Mouse (Mus musculus): ENCODE results near the gene Cox19.
"Not testable (repeated sequence)": the region's sequence is repeated elsewhere in the genome, so short reads cannot be mapped to it uniquely, and the experiment has no call there.

Cox19 gene

DNA sequence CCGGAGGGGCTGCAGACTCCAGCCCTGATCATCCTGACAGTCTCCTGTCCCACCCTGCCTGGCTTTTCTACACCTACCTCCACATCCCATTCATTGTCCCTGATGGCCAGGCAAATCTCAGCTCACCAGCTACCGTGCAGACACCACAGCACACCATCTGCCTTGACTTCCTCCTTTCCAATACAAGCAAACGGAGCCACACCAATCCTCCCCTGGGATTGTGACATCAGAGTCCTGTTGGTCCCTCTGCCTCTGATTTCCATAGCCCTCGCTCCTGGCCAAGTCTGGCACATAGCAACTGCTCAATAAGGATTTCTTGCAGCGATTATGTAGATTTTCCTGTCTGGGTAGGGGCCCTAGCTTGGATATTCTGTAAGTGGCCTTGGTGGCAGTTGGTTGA is at the start of gene Cox19:
Gene Cox19 (minus strand): TSS at position 285 of the 400 bp plus-strand sequence.
- DNase-seq (ENCODE audit: extremely low spot score, low read depth, low spot score), result no peak

DNA sequence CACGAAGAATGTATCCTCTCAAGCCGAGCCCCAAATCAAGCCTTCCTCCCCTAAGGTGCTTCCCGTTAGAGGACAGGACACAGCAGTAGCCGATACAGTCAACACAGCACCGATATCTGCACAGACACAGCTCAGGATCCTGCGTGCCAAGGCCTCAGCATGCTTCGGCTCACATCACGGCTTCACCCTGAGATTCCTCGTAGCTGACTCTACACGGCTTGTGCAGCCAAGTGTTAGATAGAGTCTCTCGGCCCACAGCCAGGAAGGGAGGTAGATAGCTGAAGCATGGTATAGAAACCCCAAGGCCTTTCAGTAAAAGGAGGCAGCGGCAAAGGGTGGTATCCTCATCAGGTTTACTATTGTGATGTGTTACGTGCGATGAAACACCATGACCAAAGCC is 48.8 kb upstream of the Cox19 start:
- DNase-seq (ENCODE audit: extremely low spot score, low read depth, low spot score), result no peak

GRCm38 (mm10) chr5:139398786-139399185 is 47.6 kb upstream of the Cox19 start:
- DNase-seq (ENCODE audit: extremely low spot score, low read depth, low spot score), result no peak

GRCm38 (mm10) chr5:139397959-139398753 is 46.9 kb upstream of the Cox19 start:
- peak; percentile 57 for DNase-seq (ENCODE audit: extremely low spot score, low read depth, low spot score)

DNA sequence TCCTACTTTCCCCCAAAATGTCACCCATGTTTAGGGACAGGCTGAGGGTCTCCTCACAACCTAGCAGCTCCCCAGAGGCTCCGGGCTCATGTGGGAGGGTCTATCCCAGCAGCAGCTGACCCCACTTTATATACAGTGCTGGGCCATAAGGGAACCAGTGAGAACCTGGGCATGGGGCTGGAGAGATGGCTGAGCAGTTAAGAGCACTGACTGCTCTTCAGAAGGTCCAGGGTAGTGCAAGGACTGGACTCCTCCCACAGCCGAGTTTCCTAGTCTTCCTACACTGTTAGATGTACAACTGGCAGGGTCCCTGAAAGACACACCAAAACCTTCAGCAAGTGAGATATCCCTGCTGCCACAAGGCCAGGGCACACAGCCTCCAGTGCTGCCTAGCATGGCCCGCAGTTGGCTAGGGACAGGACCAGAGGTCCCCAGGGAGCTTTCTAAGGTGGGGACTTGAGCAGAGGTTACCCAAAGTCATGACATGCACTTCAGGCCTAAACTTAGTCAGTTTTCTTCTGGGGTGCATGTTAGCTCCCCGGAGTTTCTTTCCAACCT is 46.2 kb upstream of the Cox19 start:
- DNase-seq (ENCODE audit: extremely low spot score, low read depth, low spot score), result no peak

DNA sequence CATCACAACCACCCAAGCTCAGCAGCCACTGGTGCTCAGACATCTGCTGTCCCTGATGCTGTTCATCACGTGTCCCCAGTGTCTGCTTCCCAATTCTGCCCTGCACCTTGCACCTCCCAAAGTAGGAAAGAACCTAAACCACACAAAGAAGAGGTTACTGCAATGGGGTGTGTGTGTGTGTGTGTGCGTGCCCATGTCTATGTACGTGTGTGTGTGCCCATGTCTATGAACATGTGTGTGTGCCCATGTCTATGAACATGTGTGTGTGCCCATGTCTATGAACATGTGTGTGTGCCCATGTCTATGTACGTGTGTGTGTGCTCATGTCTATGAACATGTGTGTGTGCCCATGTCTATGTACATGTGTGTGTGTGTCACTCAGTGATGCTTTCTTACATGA is 44.3 kb upstream of the Cox19 start:
- DNase-seq (ENCODE audit: extremely low spot score, low read depth, low spot score), result no peak

- DNase-seq (ENCODE audit: extremely low spot score, low read depth, low spot score), result no peak
Measured at GRCm38 (mm10) chr5:139394399-139394798, 43.2 kb upstream of the Cox19 start.

DNA sequence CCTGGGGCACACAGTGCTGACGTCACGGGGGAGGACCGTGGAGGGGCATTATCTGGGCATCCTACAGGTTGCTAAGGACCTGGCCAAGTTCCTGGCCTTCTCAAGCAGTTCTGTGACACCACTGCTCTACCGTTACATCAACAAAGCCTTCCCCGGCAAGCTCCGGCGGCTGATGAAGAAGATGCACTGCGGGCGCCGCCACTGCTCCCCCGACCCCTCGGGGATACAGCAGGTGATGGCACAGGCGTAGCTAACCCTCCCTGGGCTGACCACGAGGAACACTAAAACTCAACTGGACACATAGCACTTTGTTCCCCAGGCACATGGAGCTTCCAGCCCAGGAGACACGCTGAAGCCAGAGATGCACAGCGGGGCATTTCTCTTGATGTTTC is 42.0 kb upstream of the Cox19 start:
- DNase-seq (ENCODE audit: extremely low spot score, low read depth, low spot score), result no peak

DNA sequence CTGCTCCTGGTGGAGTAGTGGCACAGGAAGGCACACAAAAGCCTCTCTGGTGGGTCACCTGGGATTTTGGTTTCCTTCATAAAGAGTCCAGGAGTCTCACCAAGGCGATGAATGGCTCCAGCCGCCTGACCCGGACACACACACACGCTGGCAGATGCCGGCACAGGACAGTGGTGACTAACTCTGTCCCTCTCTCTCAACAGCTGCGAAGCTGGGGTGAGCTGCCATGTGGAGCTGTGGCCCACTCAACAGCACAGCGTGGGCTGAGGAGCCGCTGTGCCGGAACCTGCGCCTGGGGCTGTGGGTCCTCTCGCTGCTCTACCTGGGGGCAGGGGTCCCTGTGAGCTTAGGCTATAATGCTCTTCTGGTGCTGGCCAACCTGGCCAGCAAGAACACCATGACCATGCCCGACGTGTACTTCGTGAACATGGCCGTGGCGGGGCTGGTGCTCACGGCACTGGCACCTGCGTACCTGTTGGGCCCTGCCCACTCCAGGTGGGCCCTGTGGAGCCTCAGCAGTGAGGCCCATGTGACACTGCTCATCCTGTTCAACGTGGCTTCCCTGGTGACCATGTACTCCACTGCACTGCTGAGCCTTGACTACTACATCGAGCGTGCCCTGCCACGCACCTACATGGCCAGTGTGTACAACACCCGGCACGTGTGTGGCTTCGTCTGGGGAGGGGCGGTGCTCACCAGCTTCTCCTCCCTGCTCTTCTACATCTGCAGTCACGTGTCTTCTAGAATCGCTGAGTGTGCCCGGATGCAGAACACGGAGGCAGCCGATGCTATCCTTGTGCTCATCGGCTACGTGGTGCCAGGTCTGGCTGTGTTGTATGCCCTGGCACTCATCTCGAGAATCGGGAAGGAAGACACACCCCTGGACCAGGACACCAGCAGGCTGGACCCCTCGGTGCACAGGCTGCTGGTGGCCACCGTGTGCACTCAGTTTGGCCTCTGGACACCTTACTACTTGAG is 41.3 kb upstream of the Cox19 start:
- DNase-seq (ENCODE audit: extremely low spot score, low read depth, low spot score), result no peak

- DNase-seq (ENCODE audit: extremely low spot score, low read depth, low spot score), result no peak
Measured at GRCm38 (mm10) chr5:139391309-139391990, 40.2 kb upstream of the Cox19 start.

- not testable (repeated sequence) for DNase-seq (ENCODE audit: extremely low spot score, low read depth, low spot score)
Measured at GRCm38 (mm10) chr5:139390324-139391119, 39.3 kb upstream of the Cox19 start.

GRCm38 (mm10) chr5:139389676-139390061 is 38.5 kb upstream of the Cox19 start:
- no peak for DNase-seq (ENCODE audit: extremely low spot score, low read depth, low spot score)

- DNase-seq (ENCODE audit: extremely low spot score, low read depth, low spot score), result no peak
Measured at GRCm38 (mm10) chr5:139388694-139389675, 37.8 kb upstream of the Cox19 start.

- no peak for DNase-seq (ENCODE audit: extremely low spot score, low read depth, low spot score)
Measured at GRCm38 (mm10) chr5:139388195-139388570, 37.0 kb upstream of the Cox19 start.

GRCm38 (mm10) chr5:139387329-139388194 is 36.3 kb upstream of the Cox19 start:
- DNase-seq (ENCODE audit: extremely low spot score, low read depth, low spot score), result no peak

DNA sequence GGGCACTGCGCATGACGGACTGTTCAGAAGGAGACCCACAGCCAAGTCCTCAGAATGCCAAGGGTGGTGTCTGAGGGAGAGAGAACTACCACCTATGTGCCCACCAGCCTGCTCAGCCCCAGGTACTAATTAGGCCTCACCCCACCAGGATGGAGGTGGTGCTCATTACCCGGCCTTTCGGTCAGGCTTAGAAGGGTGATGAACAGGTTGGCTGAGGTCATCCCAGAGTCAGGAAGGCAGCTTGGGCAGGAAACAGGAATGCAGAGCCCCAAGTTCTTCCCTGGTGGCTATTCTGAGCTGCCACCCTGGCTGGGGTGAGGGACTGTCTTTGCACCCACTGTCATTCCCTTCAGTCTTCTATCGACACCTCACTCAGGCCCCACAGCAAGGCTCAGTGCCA is 34.8 kb upstream of the Cox19 start:
- no peak for DNase-seq (ENCODE audit: extremely low spot score, low read depth, low spot score)

DNA sequence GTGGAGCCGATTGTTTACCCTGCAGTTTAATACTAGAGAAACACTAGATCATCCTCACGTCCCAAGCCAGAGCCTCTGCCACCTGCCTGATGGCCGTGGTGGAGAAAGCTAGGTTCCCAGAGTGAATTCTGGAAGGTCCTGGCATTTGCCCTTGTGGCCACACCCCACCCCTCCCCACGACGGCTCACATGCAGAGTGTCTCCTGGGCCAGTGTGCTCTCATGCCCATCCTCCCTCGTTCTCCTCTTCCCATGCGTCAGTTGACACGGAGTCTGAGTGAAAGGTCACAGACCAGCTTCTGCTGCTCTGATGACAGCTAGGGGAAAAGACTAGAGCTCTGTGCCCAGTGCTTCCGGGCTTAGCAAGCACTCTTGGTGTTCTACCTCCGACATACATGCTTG is 33.3 kb upstream of the Cox19 start:
- DNase-seq (ENCODE audit: extremely low spot score, low read depth, low spot score), result no peak

DNA sequence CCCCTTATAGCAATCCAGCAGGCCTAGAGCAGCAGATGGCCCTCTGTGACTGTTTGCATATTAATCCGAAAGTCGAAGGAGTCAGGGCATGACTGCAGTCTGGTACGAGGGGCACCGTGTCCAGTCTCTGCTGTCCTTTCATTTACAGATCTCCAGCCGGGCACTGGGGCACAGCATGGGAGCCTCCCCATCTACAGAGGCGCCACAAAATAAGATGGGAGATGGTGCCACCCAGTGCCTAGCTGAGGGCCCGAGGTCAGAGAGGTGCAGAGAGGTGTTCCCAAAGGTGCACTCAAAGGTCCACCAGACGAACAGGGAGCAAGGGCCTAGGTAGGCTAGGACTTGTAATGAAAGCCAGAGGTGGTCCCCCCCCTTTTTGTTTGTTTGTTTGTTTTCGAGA is 32.0 kb upstream of the Cox19 start:
- DNase-seq (ENCODE audit: extremely low spot score, low read depth, low spot score), result no peak

Data from hindlimb bud, embryonic 11.5 days (tissue).